Mouse (Mus musculus): ENCODE results near the gene Btnl9. TPM values are rescaled to one million over a fixed set of nuclear protein-coding genes. Genes with fewer than 3 reads are reported as not detected.

Gene Btnl9
- polyA plus RNA-seq (2015; fragmentation: Nextera tagmentation; extraction: Ambion mirVana): 3.6 and 4.6 TPM in 2 replicates

GRCm38 (mm10) chr11:49186955-49187488 is at the start of gene Btnl9:
Gene Btnl9 (minus strand): TSS chr11:49187159.

DNA sequence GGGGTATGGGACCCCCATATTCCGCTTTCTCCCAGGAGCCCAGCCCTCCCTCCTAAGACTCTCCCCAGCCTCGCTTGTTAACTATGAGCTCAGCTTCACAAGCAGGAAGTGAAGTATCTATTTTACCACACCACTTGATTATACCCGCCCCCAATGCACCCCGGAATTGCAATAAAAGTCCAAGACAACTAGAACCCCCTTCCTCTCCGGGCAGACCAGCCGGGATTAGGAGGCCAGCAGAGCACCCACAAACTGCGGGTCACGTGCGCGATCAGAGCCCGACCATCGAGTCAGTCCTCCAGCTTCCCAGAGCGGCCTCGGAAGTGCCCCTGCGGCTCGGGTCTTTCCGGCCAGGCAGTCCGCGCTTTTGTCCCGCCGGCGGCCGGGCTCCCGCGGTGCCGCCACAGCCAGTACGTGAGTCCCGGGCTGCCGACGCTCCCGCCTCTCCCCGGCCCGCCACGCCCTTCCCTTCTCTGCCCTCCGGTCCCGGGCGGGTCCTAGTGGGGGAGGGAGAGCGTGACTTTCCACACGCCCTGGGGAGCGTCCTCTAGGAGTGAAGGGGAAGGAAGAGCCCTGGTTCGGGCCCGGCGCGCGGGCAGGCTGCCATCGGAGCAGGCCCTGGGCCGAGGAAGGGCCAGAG is 16.3 kb upstream of the Btnl9 start, which contains the start of gene Zfp62:
Zfp62 (plus strand) TSS at position 164 of the 640 bp plus-strand sequence.

GRCm38 (mm10) chr11:49154077-49154476 is 32.9 kb downstream of the Btnl9 start, which contains the start of gene Olfr1394:
Gene Olfr1394 (plus strand): TSS chr11:49154377.

DNA sequence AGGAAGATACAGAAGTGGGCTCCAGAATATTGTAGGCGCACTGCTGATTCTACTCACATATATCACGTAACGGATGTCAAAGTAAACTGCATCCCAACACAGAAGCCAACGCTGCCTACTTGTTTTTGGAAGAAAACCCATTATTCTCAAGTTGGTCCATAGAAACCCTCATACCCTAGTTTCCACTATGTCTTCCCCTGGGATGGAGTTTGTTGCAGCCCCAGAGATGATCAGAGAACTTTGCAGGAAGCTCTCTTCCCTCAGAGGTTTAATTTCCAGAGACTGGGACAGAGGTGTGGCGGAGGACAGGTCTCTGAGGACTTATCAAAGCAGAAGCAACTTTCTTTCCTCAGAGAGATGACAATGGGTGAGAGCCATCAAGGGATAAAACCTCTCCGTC is 45.0 kb downstream of the Btnl9 start, which contains the start of gene Olfr1395:
Olfr1395 (plus strand) TSS at position 301 of the 400 bp plus-strand sequence.

Other genes starting within 250 kb of the Btnl9 start
- 2.4 and 3.1 TPM in 2 replicates for gene Psme2b, start 241.0 kb downstream of the Btnl9 start, polyA plus RNA-seq (2015; fragmentation: Nextera tagmentation; extraction: Ambion mirVana)
- 0.05 and 0.10 TPM in 2 replicates for gene Olfr56, start 208.3 kb downstream of the Btnl9 start, polyA plus RNA-seq (2015; fragmentation: Nextera tagmentation; extraction: Ambion mirVana)
- gene 9930111J21Rik1, start 207.8 kb downstream of the Btnl9 start, polyA plus RNA-seq (2015; fragmentation: Nextera tagmentation; extraction: Ambion mirVana): 0.51 and 0.56 TPM in 2 replicates
- gene Gm12185, start 194.9 kb downstream of the Btnl9 start, polyA plus RNA-seq (2015; fragmentation: Nextera tagmentation; extraction: Ambion mirVana): 0.02 TPM in 1 of 2 replicates, not detected in the other
- gene Tgtp1, start 193.0 kb downstream of the Btnl9 start, polyA plus RNA-seq (2015; fragmentation: Nextera tagmentation; extraction: Ambion mirVana): 0.29 and 0.78 TPM in 2 replicates
- gene 9930111J21Rik2, start 135.9 kb downstream of the Btnl9 start, polyA plus RNA-seq (2015; fragmentation: Nextera tagmentation; extraction: Ambion mirVana): 0.69 and 0.95 TPM in 2 replicates
- gene Tgtp2, start 123.0 kb downstream of the Btnl9 start, polyA plus RNA-seq (2015; fragmentation: Nextera tagmentation; extraction: Ambion mirVana): 0.36 and 0.54 TPM in 2 replicates
- 2.7 and 3.1 TPM in 2 replicates for gene Ifi47, start 110.6 kb downstream of the Btnl9 start, polyA plus RNA-seq (2015; fragmentation: Nextera tagmentation; extraction: Ambion mirVana)
- gene Olfr1396, start 72.3 kb downstream of the Btnl9 start, polyA plus RNA-seq (2015; fragmentation: Nextera tagmentation; extraction: Ambion mirVana): 0.12 and 0.13 TPM in 2 replicates
- not detected in 2 replicates for gene Olfr1395, start 44.9 kb downstream of the Btnl9 start, polyA plus RNA-seq (2015; fragmentation: Nextera tagmentation; extraction: Ambion mirVana)
- gene Olfr1394, start 32.8 kb downstream of the Btnl9 start, polyA plus RNA-seq (2015; fragmentation: Nextera tagmentation; extraction: Ambion mirVana): not detected in 2 replicates
- gene Zfp62, start 16.1 kb upstream of the Btnl9 start, polyA plus RNA-seq (2015; fragmentation: Nextera tagmentation; extraction: Ambion mirVana): 13.0 and 14.6 TPM in 2 replicates
- 37.9 and 43.1 TPM in 2 replicates for gene Mgat1, start 57.0 kb upstream of the Btnl9 start, polyA plus RNA-seq (2015; fragmentation: Nextera tagmentation; extraction: Ambion mirVana)
- 0.09 TPM in 1 of 2 replicates, not detected in the other for gene Olfr1393, start 91.1 kb upstream of the Btnl9 start, polyA plus RNA-seq (2015; fragmentation: Nextera tagmentation; extraction: Ambion mirVana)
- gene Olfr1392, start 98.1 kb upstream of the Btnl9 start, polyA plus RNA-seq (2015; fragmentation: Nextera tagmentation; extraction: Ambion mirVana): not detected in 2 replicates
- not detected in 2 replicates for gene Olfr10, start 117.6 kb upstream of the Btnl9 start, polyA plus RNA-seq (2015; fragmentation: Nextera tagmentation; extraction: Ambion mirVana)
- gene Olfr1391, start 135.6 kb upstream of the Btnl9 start, polyA plus RNA-seq (2015; fragmentation: Nextera tagmentation; extraction: Ambion mirVana): not detected in 2 replicates
- not detected in 2 replicates for gene Olfr1390, start 148.0 kb upstream of the Btnl9 start, polyA plus RNA-seq (2015; fragmentation: Nextera tagmentation; extraction: Ambion mirVana)
- not detected in 2 replicates for gene Olfr1389, start 235.9 kb upstream of the Btnl9 start, polyA plus RNA-seq (2015; fragmentation: Nextera tagmentation; extraction: Ambion mirVana)
- not detected in 2 replicates for gene Olfr1388, start 249.5 kb upstream of the Btnl9 start, polyA plus RNA-seq (2015; fragmentation: Nextera tagmentation; extraction: Ambion mirVana)

All from skeletal muscle tissue, postnatal 0 days (tissue).